Mouse (Mus musculus) embryonic fibroblast, embryonic 13.5 days (primary cell): ENCODE data around the gene Ugdh.

ENCODE experiments used
- CTCF ChIP-seq: IDR thresholded peaks from 2 replicates; pipeline ENCODE4 v1.5.1; 2011; ENCODE audit warnings: mild to moderate bottlenecking, control low read depth, low read length, moderate library complexity, borderline replicate concordance; ENCODE audit not compliant: insufficient read depth
- POLR2A ChIP-seq: IDR thresholded peaks from 2 replicates; pipeline ENCODE4 v1.6.1; 2011; ENCODE audit warnings: low read depth, mild to moderate bottlenecking, control low read depth, low read length, moderate library complexity

- TF ChIP-seq CTCF = no peak
- no peak for TF ChIP-seq POLR2A
Observed at GRCm38 (mm10) chr5:65479681-65480445, 44.1 kb upstream of the Ugdh start.
